Mouse (Mus musculus) ovary, postnatal 14 days (tissue): Measurements from ENCODE around the gene Cfb.
A peak's percentile ranks its signal among the peaks of the same experiment; 100 is the strongest.
"Not testable (repeated sequence)": the region's sequence is repeated elsewhere in the genome, so short reads cannot be mapped to it uniquely, and the experiment has no call there.

Experiments
- DNase-seq: peaks from one replicate; pipeline ENCODE4 v3.0.0; 2022; ENCODE audit warnings: low spot score

Cfb gene

GRCm38 (mm10) chr17:34862416-34863081 is at the start of gene Cfb:
Gene Cfb (minus strand): TSS chr17:34862518.
- no peak for DNase-seq

GRCm38 (mm10) chr17:34911945-34912351 is 49.6 kb upstream of the Cfb start:
- peak; percentile 82 for DNase-seq

- no peak for DNase-seq
Measured at GRCm38 (mm10) chr17:34910982-34911381, 48.7 kb upstream of the Cfb start.

- no peak for DNase-seq
Measured at GRCm38 (mm10) chr17:34902895-34903294, 40.6 kb upstream of the Cfb start.

GRCm38 (mm10) chr17:34901948-34902347 is 39.6 kb upstream of the Cfb start:
- not testable (repeated sequence) for DNase-seq

GRCm38 (mm10) chr17:34900826-34901225 is 38.5 kb upstream of the Cfb start:
- DNase-seq, result not testable (repeated sequence)

- DNase-seq, result no peak
Measured at GRCm38 (mm10) chr17:34899890-34900243, 37.5 kb upstream of the Cfb start.

GRCm38 (mm10) chr17:34899053-34899889 is 37.0 kb upstream of the Cfb start:
- no peak for DNase-seq

- DNase-seq, result no peak
Measured at GRCm38 (mm10) chr17:34898706-34899052, 36.4 kb upstream of the Cfb start.

GRCm38 (mm10) chr17:34898160-34898586 is 35.9 kb upstream of the Cfb start, which contains the start of the genes C2 and Ehmt2:
Gene C2 (minus strand): TSS chr17:34898265.
Gene Ehmt2 (plus strand): TSS chr17:34898469.
- peak; percentile 75 for DNase-seq

- no peak for DNase-seq
Measured at GRCm38 (mm10) chr17:34897373-34898159, 35.2 kb upstream of the Cfb start.

- no peak for DNase-seq
Measured at GRCm38 (mm10) chr17:34896366-34896765, 34.0 kb upstream of the Cfb start.

- no peak for DNase-seq
Measured at GRCm38 (mm10) chr17:34895724-34896123, 33.4 kb upstream of the Cfb start.

- no peak for DNase-seq
Measured at GRCm38 (mm10) chr17:34894801-34895530, 32.6 kb upstream of the Cfb start.

- DNase-seq, result peak; percentile 93
Measured at GRCm38 (mm10) chr17:34894074-34894597, 31.8 kb upstream of the Cfb start.

GRCm38 (mm10) chr17:34893072-34893824 is 30.9 kb upstream of the Cfb start:
- DNase-seq, result no peak

GRCm38 (mm10) chr17:34891377-34891776 is 29.1 kb upstream of the Cfb start:
- no peak for DNase-seq

- no peak for DNase-seq
Measured at GRCm38 (mm10) chr17:34890074-34890743, 27.9 kb upstream of the Cfb start.

GRCm38 (mm10) chr17:34887942-34888341 is 25.6 kb upstream of the Cfb start:
- no peak for DNase-seq

GRCm38 (mm10) chr17:34885615-34886014 is 23.3 kb upstream of the Cfb start:
- DNase-seq, result no peak
